Mouse (Mus musculus) kidney, embryonic 16.5 days (tissue): ENCODE data around the gene Ppan. TPM values are rescaled to one million over a fixed set of nuclear protein-coding genes. Genes with fewer than 3 reads are reported as not detected.

Source experiments
- ATAC-seq: fragments of 200-750 bp; cut with Nextera tagmentation; 2 replicates; pipeline ENCODE4 v1.8.0; 2017; ENCODE audit warnings: moderate TSS enrichment; ENCODE audit not compliant: low FRiP score, low TSS enrichment
- H3K27ac ChIP-seq: fragments of 300-500 bp; sonication (generic); 2 replicates; pipeline ENCODE4 v1.5.1; 2014; ENCODE audit warnings: low read length
- H3K27me3 ChIP-seq: fragments of 300-500 bp; sonication (generic); 2 replicates; pipeline ENCODE4 v1.6.1; 2014; ENCODE audit warnings: low read length, control low read depth, mixed read lengths; ENCODE audit not compliant: insufficient read depth
- H3K36me3 ChIP-seq: fragments of 300-500 bp; sonication (generic); 2 replicates; pipeline ENCODE4 v1.6.1; 2014; ENCODE audit warnings: low read length, control low read depth, mixed read lengths; ENCODE audit not compliant: insufficient read depth
- H3K4me1 ChIP-seq: fragments of 300-500 bp; sonication (generic); 2 replicates; pipeline ENCODE4 v1.6.1; 2014; ENCODE audit warnings: low read length, control low read depth, mixed read lengths; ENCODE audit not compliant: insufficient read depth
- H3K4me2 ChIP-seq: fragments of 300-500 bp; sonication (generic); replicated peaks from 2 replicates; pipeline ENCODE4 v1.6.1; 2014; ENCODE audit warnings: low read depth, low read length
- H3K4me3 ChIP-seq: fragments of 300-500 bp; sonication (generic); 2 replicates; pipeline ENCODE4 v1.5.1; 2014; ENCODE audit warnings: mild to moderate bottlenecking, low read length
- H3K9ac ChIP-seq: fragments of 300-500 bp; sonication (generic); replicated peaks from 2 replicates; pipeline ENCODE4 v1.6.1; 2014; ENCODE audit warnings: low read length
- H3K9me3 ChIP-seq: fragments of 300-500 bp; sonication (generic); 2 replicates; pipeline ENCODE4 v1.6.1; 2016; ENCODE audit warnings: low read length, control low read depth
- WGBS: fragments of 180-500 bp; shearing (Covaris S2); extraction: QIAGEN DNeasy Blood & Tissue Kit; methylation state at CpG from one replicate; pipeline ENCODE4 v1.1.7; 2014; 5-methylcytosine and 5-hydroxymethylcytosine counted together
- polyA plus RNA-seq: library from polyadenylated mRNA; unstranded; fragments of >200 nt; fragmentation: Nextera tagmentation; extraction: Ambion mirVana; gene quantifications from 2 replicates; pipeline ENCODE4 v1.2.1, GENCODE M21; 2015

Ppan gene
- polyA plus RNA-seq, 1 experiment from 2014 or later: 95.3 TPM

DNA sequence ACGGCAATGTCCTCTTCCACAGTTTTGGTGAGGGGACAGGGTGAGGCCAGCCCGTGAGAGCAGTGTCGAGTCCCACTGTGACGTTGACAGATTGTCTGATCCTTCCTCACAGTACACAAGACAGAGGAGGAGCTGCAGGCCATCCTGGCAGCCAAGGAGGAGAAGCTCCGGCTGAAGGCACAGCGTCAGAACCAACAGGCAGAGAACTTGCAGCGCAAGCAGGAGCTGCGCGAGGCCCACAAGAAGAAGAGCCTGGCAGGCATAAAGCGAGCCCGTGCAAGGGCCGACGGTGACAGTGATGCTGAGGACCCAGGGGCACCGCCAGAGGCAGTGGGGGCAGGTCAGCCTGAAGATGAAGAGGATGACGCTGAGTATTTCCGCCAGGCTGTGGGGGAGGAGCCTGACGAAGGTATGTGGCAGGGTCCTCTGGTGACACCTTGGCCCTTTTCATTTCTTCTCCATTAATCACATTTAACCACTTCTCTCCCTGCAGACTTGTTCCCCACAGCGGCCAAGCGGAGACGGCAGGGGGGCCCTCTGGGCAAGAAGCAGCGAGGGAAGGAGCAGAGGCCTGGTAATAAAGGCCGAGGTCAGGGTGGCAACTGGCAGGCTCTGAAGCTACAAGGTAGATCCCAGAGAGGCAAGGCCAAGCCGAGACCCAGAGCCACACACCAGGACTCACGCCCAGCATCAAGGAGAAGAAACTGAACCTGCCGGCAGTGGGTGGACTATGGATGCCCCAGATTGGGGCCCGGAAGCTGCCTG is 3.5 kb downstream of the Ppan start:
- Histone ChIP-seq H3K36me3 (peaks cover 64% of the 10 kb centered on the region), H3K27me3 (no peaks in the 10 kb centered on the region), H3K9me3 (no peaks in the 10 kb centered on the region), H3K9ac (no peak overlapping the region), H3K4me1 (peaks cover 7% of the 10 kb centered on the region; the same call in 1 of the 2 replicates), H3K27ac (no peak overlapping the region), H3K4me2 (no peak overlapping the region), H3K4me3 (no peak overlapping the region)
- 68% methylated on average over 26 of the region's 26 CpGs for WGBS
- ATAC-seq: no peak

DNA sequence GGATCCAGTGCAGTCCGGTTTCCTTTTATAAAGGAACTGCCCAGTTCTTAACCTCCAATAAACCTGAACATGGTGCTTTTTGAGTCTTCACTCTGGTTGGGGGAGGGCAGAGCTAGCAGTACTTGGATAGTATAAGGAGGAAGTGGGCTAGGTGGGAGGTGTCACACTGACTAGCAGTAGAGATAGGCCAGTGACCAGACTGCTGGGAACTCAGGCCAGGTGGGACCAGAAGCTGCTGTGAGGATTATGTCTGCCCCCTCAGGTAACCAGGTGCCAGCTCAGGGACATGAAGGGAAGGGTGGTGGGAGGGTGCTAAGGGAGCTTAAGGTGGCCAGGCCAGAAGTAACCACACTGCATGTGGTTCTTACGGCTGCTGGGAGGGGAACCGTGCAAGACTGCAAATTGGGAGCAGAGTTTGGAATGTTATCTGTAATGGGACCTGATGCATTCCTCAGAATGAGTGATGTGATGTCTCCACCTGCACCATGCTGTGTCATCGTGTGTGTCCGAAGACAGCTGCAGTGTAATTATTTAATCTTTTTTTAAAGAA is 4.2 kb downstream of the Ppan start:
- H3K4me2 ChIP-seq: no peak overlapping the region
- 69% methylated on average over 5 of the region's 5 CpGs for WGBS
- H3K4me1 ChIP-seq: peaks cover 12% of the 10 kb centered on the region
- H3K9me3 ChIP-seq: no peaks in the 10 kb centered on the region
- no peak for ATAC-seq
- peaks cover 69% of the 10 kb centered on the region for H3K36me3 ChIP-seq
- no peak overlapping the region for H3K4me3 ChIP-seq
- no peak overlapping the region for H3K9ac ChIP-seq
- no peaks in the 10 kb centered on the region for H3K27me3 ChIP-seq
- no peak overlapping the region for H3K27ac ChIP-seq

DNA sequence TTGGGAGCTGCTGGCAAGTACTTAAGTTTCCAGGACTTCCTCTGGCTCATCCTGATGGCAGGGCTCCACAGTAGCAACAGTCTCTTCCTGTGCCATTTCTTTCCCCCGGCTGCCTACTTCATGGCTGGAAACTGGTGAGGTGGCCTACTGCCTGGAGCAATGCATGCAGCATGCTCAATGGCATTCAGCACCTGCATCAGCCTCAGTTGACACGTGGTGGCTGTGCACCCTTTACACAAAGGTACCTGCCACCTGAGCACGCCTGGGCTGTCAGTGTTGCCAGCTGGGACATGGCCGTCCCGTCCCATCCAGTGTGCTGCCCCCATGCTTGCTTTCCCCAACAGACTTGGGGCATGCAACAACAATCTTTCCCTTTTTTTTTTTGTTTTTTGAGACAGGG is 5.1 kb downstream of the Ppan start:
- Histone ChIP-seq H3K4me2 (no peak overlapping the region), H3K27me3 (no peaks in the 10 kb centered on the region), H3K9me3 (no peaks in the 10 kb centered on the region), H3K27ac (no peak overlapping the region), H3K9ac (no peak overlapping the region), H3K4me3 (no peak overlapping the region), H3K4me1 (peaks cover 19% of the 10 kb centered on the region), H3K36me3 (peaks cover 69% of the 10 kb centered on the region)
- no peak for ATAC-seq
- 68% methylated on average over 5 of the region's 5 CpGs for WGBS

GRCm38 (mm10) chr9:20893590-20894343 is 5.8 kb downstream of the Ppan start:
- peaks cover 19% of the 10 kb centered on the region for H3K4me1 ChIP-seq
- ATAC-seq: no peak
- no peaks in the 10 kb centered on the region for H3K27me3 ChIP-seq
- H3K27ac ChIP-seq: no peak overlapping the region
- no peak overlapping the region for H3K4me3 ChIP-seq
- H3K4me2 ChIP-seq: no peak overlapping the region
- H3K9ac ChIP-seq: no peak overlapping the region
- peaks cover 69% of the 10 kb centered on the region for H3K36me3 ChIP-seq
- 84% methylated on average over 13 of the region's 13 CpGs for WGBS
- H3K9me3 ChIP-seq: no peaks in the 10 kb centered on the region

DNA sequence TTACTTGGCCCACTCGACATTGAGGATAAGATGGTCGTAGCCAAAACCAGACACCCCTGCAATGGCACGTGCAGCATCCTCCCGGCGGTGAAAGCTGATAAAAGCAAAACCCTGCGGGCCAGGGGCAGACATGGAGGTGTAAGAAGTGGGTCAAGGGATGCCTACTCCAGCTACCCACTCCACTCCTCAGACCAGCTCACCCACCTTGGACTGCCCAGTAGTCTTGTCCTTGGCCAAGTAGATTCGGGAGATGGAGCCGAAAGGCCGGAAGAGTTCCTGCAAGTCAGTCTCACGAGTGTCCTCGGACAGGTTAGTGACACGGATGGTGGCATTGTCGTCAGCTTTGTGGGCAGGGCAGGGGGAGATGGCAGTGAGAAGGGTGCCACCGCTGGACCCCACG is 6.7 kb downstream of the Ppan start:
- Histone ChIP-seq H3K36me3 (peaks cover 66% of the 10 kb centered on the region), H3K9me3 (no peaks in the 10 kb centered on the region), H3K9ac (no peak overlapping the region), H3K27me3 (no peaks in the 10 kb centered on the region), H3K27ac (no peak overlapping the region), H3K4me2 (no peak overlapping the region), H3K4me3 (no peak overlapping the region), H3K4me1 (peaks cover 16% of the 10 kb centered on the region)
- no peak for ATAC-seq
- WGBS: 87% methylated on average over 15 of the region's 15 CpGs

- no peaks in the 10 kb centered on the region for H3K9me3 ChIP-seq
- H3K4me2 ChIP-seq: no peak overlapping the region
- no peak overlapping the region for H3K4me3 ChIP-seq
- peaks cover 12% of the 10 kb centered on the region for H3K4me1 ChIP-seq
- 95% methylated on average over 9 of the region's 9 CpGs for WGBS
- H3K9ac ChIP-seq: no peak overlapping the region
- H3K27ac ChIP-seq: no peak overlapping the region
- peaks cover 59% of the 10 kb centered on the region for H3K36me3 ChIP-seq
- no peaks in the 10 kb centered on the region for H3K27me3 ChIP-seq
- no peak for ATAC-seq
Measured at GRCm38 (mm10) chr9:20895382-20895781, 7.4 kb downstream of the Ppan start.

GRCm38 (mm10) chr9:20897736-20898510 is 9.9 kb downstream of the Ppan start:
- H3K4me2 ChIP-seq: peak overlapping the region; percentile 97
- H3K9me3 ChIP-seq: no peaks in the 10 kb centered on the region
- peak overlapping the region; percentile 95 for H3K9ac ChIP-seq
- H3K4me1 ChIP-seq: peaks cover 17% of the 10 kb centered on the region
- ATAC-seq: peak; percentile 49
- peaks cover 37% of the 10 kb centered on the region for H3K36me3 ChIP-seq
- WGBS: 4% methylated on average over 29 of the region's 39 CpGs
- H3K4me3 ChIP-seq: peak overlapping the region; percentile 89
- H3K27me3 ChIP-seq: no peaks in the 10 kb centered on the region
- H3K27ac ChIP-seq: no peak overlapping the region

GRCm38 (mm10) chr9:20898511-20899073 is 10.6 kb downstream of the Ppan start, which contains the start of gene Eif3g:
Gene Eif3g, minus strand, starts transcription at chr9:20898623.
- Histone ChIP-seq H3K9me3 (no peaks in the 10 kb centered on the region), H3K4me3 (peak within 1 kb of the TSS; percentile 89), H3K9ac (peak within 1 kb of the TSS; percentile 95), H3K27ac (no peak within 1 kb of the TSS), H3K4me1 (peaks cover 17% of the 10 kb centered on the region), H3K36me3 (peaks cover 31% of the 10 kb centered on the region), H3K4me2 (peak within 1 kb of the TSS; percentile 97), H3K27me3 (no peaks in the 10 kb centered on the region)
- ATAC-seq: peak; percentile 84
- 4% methylated on average over 34 of the region's 34 CpGs for WGBS

DNA sequence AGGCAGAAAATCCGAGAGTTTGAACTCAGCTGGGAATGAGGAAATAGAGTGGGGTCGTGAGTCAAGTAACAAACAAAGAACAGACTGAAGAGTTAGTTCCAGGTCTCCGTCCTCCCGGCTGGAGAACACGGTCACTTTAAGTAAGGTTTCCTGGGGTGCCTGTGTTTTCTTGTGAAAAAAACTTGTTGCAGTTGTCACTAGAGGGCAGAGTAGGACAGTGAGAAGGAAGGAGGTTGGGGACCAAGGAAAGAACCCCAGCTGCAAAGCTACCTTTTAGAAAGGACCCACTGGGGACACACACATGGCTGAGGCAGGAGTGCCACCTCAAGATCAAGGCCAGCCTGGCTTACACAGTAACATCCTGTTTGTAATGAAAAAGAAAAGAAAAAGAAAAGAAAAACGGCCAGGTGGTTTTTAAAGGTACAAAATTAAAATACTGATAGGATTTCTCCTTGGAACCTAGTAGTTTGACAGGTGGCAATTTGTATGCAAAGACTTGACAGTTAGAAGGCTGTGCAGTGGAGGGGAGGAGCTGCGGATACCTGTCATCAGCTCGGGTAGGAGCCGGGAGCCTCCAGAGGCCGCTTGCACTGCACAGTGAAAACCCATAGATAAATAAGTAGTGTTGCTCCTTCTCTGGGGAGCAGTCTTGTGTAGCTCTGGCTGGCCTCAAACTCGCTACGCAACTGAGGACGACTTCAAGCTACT is 13.6 kb downstream of the Ppan start:
- Histone ChIP-seq H3K27ac (no peak overlapping the region), H3K27me3 (no peaks in the 10 kb centered on the region), H3K4me2 (no peak overlapping the region), H3K4me3 (no peak overlapping the region), H3K9ac (peak overlapping the region; percentile 23; the same call in 1 of the 2 replicates), H3K36me3 (peaks cover 24% of the 10 kb centered on the region), H3K4me1 (peaks cover 17% of the 10 kb centered on the region), H3K9me3 (no peaks in the 10 kb centered on the region)
- WGBS: 9% methylated on average over 13 of the region's 13 CpGs
- ATAC-seq: no peak
